Mouse (Mus musculus): Measurements from ENCODE around the gene Bicdl2. TPM values are rescaled to one million over a fixed set of nuclear protein-coding genes. Genes with fewer than 3 reads are reported as not detected.

The Bicdl2 gene
- total and polyA plus RNA-seq, 3 experiments: not detected

DNA sequence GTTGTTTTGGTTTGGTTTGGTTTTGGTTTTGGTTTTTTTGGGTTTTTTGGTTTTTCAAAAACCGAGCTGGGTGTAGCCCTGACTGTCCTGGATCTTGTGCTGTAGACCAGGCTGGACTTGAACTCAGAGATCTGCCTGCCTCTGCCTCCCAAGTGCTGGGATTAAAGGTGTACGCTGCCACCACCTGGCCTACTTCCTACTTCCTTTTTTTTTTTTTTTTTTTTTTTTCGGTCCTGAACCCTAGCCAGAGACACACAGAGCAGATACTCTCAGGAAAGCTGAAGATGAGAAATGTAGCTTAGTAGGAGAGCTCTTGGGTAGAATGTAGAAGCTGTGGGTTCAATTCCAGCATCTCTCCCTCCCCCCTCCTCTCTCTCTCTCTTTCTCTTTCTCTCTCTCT lies 1.9 kb upstream of the Bicdl2 start:
- ATAC-seq (ENCODE audit: extremely low read depth, insufficient number of reproducible peaks, low FRiP score, poor library complexity, severe bottlenecking): no peak
- Histone ChIP-seq H3K4me3 (ENCODE audit: low read depth, low read length) (no peak overlapping the region), H3K4me1 (ENCODE audit: insufficient read depth, low read depth, low read length) (peaks cover 6% of the 10 kb centered on the region), H3K27me3 (ENCODE audit: insufficient read depth, low read length) (peaks cover 54% of the 10 kb centered on the region), H3K36me3 (replicated peaks) (no peaks in the 10 kb centered on the region), H3K9me3 (replicated peaks) (no peaks in the 10 kb centered on the region)
- DNase-seq (ENCODE audit: low spot score): no peak
- TF ChIP-seq GATA2 (IDR thresholded peaks at IDR 0.05; ENCODE audit: borderline replicate concordance, low read depth, low read length) (no peak), POLR2AphosphoS5 (IDR thresholded peaks at IDR 0.05; ENCODE audit: insufficient replicate concordance, low read depth, low read length) (no peak), GATA1 (IDR thresholded peaks at IDR 0.05; ENCODE audit: borderline replicate concordance, low read length) (no peak), TAL1 (conservative IDR thresholded peaks at IDR 0.05; ENCODE audit: low read depth, low read length) (no peak), CTCF (IDR thresholded peaks at IDR 0.05; ENCODE audit: low read depth, low read length) (no peak)

DNA sequence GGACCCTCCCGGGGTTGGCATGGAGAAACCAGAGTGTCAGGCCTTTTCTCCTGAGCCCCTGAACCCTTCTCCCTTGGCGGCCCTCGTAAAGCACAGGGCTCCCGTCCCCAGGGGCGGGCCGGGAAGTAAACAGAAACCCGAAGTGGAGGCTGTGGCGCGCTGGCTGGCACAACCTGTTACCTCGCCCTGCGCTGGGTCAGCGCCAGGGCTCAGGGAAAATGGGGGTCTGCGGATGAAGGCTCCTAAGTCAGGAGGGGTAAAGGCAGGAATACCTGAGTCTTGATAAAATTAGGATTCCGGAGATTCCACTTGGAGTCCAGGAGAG lies 532 bp downstream of the Bicdl2 start:
- Histone ChIP-seq H3K4me1 (ENCODE audit: insufficient read depth, low read depth, low read length) (peaks cover 17% of the 10 kb centered on the region), H3K9me3 (replicated peaks) (no peaks in the 10 kb centered on the region), H3K36me3 (replicated peaks) (peaks cover 7% of the 10 kb centered on the region), H3K27me3 (ENCODE audit: insufficient read depth, low read length) (peaks cover 46% of the 10 kb centered on the region), H3K4me3 (ENCODE audit: low read depth, low read length) (no peak overlapping the region)
- DNase-seq (ENCODE audit: low spot score): no peak
- TF ChIP-seq GATA2 (IDR thresholded peaks at IDR 0.05; ENCODE audit: borderline replicate concordance, low read depth, low read length) (no peak), CTCF (IDR thresholded peaks at IDR 0.05; ENCODE audit: low read depth, low read length) (no peak), TAL1 (conservative IDR thresholded peaks at IDR 0.05; ENCODE audit: low read depth, low read length) (no peak), POLR2AphosphoS5 (IDR thresholded peaks at IDR 0.05; ENCODE audit: insufficient replicate concordance, low read depth, low read length) (no peak), GATA1 (IDR thresholded peaks at IDR 0.05; ENCODE audit: borderline replicate concordance, low read length) (no peak)
- no peak for ATAC-seq (ENCODE audit: extremely low read depth, insufficient number of reproducible peaks, low FRiP score, poor library complexity, severe bottlenecking)

DNA sequence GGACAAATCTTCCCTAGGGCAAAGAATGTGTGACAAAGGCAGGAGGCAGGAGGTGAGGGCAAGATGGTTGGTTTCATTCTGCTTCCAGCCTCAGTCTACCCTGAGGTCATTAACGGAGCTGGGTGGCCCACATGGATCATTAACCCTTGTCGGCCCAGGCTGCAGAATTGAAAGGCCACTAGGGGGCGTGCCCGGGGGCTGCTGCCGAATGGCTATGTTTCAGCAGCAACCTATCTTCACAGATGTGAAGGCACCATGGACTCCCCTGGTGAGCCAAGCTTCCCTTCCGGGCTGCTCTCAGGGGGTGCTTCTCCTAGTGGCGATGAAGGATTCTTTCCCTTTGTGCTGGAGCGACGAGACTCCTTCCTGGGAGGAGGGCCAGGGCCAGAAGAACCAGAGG lies 1.2 kb downstream of the Bicdl2 start:
- DNase-seq (ENCODE audit: low spot score) (no peak), ATAC-seq (ENCODE audit: extremely low read depth, insufficient number of reproducible peaks, low FRiP score, poor library complexity, severe bottlenecking) (no peak)
- Histone ChIP-seq H3K4me3 (ENCODE audit: low read depth, low read length) (no peak overlapping the region), H3K4me1 (ENCODE audit: insufficient read depth, low read depth, low read length) (peaks cover 18% of the 10 kb centered on the region), H3K36me3 (replicated peaks) (peaks cover 14% of the 10 kb centered on the region), H3K9me3 (replicated peaks) (no peaks in the 10 kb centered on the region), H3K27me3 (ENCODE audit: insufficient read depth, low read length) (peaks cover 40% of the 10 kb centered on the region)
- TF ChIP-seq CTCF (IDR thresholded peaks at IDR 0.05; ENCODE audit: low read depth, low read length): peak; percentile 61
- no peak for TF ChIP-seq GATA1 (IDR thresholded peaks at IDR 0.05; ENCODE audit: borderline replicate concordance, low read length)
- TF ChIP-seq POLR2AphosphoS5 (IDR thresholded peaks at IDR 0.05; ENCODE audit: insufficient replicate concordance, low read depth, low read length): no peak

- no peaks in the 10 kb centered on the region for H3K9me3 ChIP-seq (replicated peaks)
- H3K4me1 ChIP-seq (ENCODE audit: insufficient read depth, low read depth, low read length): peaks cover 18% of the 10 kb centered on the region
- peaks cover 44% of the 10 kb centered on the region for H3K36me3 ChIP-seq (replicated peaks)
- DNase-seq (ENCODE audit: low spot score) (peak; percentile 45), ATAC-seq (ENCODE audit: extremely low read depth, insufficient number of reproducible peaks, low FRiP score, poor library complexity, severe bottlenecking) (no peak)
- TF ChIP-seq CTCF (IDR thresholded peaks at IDR 0.05; ENCODE audit: low read depth, low read length) (peak; percentile 69), TAL1 (conservative IDR thresholded peaks at IDR 0.05; ENCODE audit: low read depth, low read length) (no peak)
- peaks cover 23% of the 10 kb centered on the region for H3K27me3 ChIP-seq (ENCODE audit: insufficient read depth, low read length)
- no peak overlapping the region for H3K4me3 ChIP-seq (ENCODE audit: low read depth, low read length)
Observed at GRCm38 (mm10) chr17:23664556-23665021, 4.3 kb downstream of the Bicdl2 start.

- H3K27me3 ChIP-seq (ENCODE audit: insufficient read depth, low read length): peaks cover 20% of the 10 kb centered on the region
- peaks cover 54% of the 10 kb centered on the region for H3K36me3 ChIP-seq (replicated peaks)
- TF ChIP-seq POLR2AphosphoS5 (IDR thresholded peaks at IDR 0.05; ENCODE audit: insufficient replicate concordance, low read depth, low read length) (no peak), GATA1 (IDR thresholded peaks at IDR 0.05; ENCODE audit: borderline replicate concordance, low read length) (no peak), TAL1 (conservative IDR thresholded peaks at IDR 0.05; ENCODE audit: low read depth, low read length) (no peak)
- H3K4me3 ChIP-seq (ENCODE audit: low read depth, low read length): no peak overlapping the region
- H3K4me1 ChIP-seq (ENCODE audit: insufficient read depth, low read depth, low read length): peaks cover 15% of the 10 kb centered on the region
- DNase-seq (ENCODE audit: low spot score): no peak
- no peaks in the 10 kb centered on the region for H3K9me3 ChIP-seq (replicated peaks)
- ATAC-seq (ENCODE audit: extremely low read depth, insufficient number of reproducible peaks, low FRiP score, poor library complexity, severe bottlenecking): no peak
Observed at GRCm38 (mm10) chr17:23665511-23665910, 5.2 kb downstream of the Bicdl2 start.

GRCm38 (mm10) chr17:23670516-23671074 lies 10.3 kb downstream of the Bicdl2 start:
- Histone ChIP-seq H3K36me3 (replicated peaks) (peaks cover 78% of the 10 kb centered on the region), H3K27me3 (ENCODE audit: insufficient read depth, low read length) (no peaks in the 10 kb centered on the region), H3K9me3 (replicated peaks) (no peaks in the 10 kb centered on the region), H3K4me1 (ENCODE audit: insufficient read depth, low read depth, low read length) (peaks cover 40% of the 10 kb centered on the region), H3K4me3 (ENCODE audit: low read depth, low read length) (no peak overlapping the region)
- TF ChIP-seq GATA1 (IDR thresholded peaks at IDR 0.05; ENCODE audit: borderline replicate concordance, low read length): no peak
- TF ChIP-seq CTCF (IDR thresholded peaks at IDR 0.05; ENCODE audit: low read depth, low read length): no peak
- TF ChIP-seq POLR2AphosphoS5 (IDR thresholded peaks at IDR 0.05; ENCODE audit: insufficient replicate concordance, low read depth, low read length): no peak
- no peak for TF ChIP-seq TAL1 (conservative IDR thresholded peaks at IDR 0.05; ENCODE audit: low read depth, low read length)
- no peak for TF ChIP-seq GATA2 (IDR thresholded peaks at IDR 0.05; ENCODE audit: borderline replicate concordance, low read depth, low read length)
- DNase-seq (ENCODE audit: low spot score) (no peak), ATAC-seq (ENCODE audit: extremely low read depth, insufficient number of reproducible peaks, low FRiP score, poor library complexity, severe bottlenecking) (no peak)

GRCm38 (mm10) chr17:23671519-23671918 lies 11.2 kb downstream of the Bicdl2 start:
- Histone ChIP-seq H3K4me1 (ENCODE audit: insufficient read depth, low read depth, low read length) (peaks cover 47% of the 10 kb centered on the region), H3K9me3 (replicated peaks) (no peaks in the 10 kb centered on the region), H3K36me3 (replicated peaks) (peaks cover 71% of the 10 kb centered on the region), H3K27me3 (ENCODE audit: insufficient read depth, low read length) (no peaks in the 10 kb centered on the region), H3K4me3 (ENCODE audit: low read depth, low read length) (no peak overlapping the region; the same call in 1 of the 2 replicates)
- ATAC-seq (ENCODE audit: extremely low read depth, insufficient number of reproducible peaks, low FRiP score, poor library complexity, severe bottlenecking) (no peak), DNase-seq (ENCODE audit: low spot score) (no peak)
- TF ChIP-seq CTCF (IDR thresholded peaks at IDR 0.05; ENCODE audit: low read depth, low read length): no peak
- no peak for TF ChIP-seq POLR2AphosphoS5 (IDR thresholded peaks at IDR 0.05; ENCODE audit: insufficient replicate concordance, low read depth, low read length)
- TF ChIP-seq TAL1 (conservative IDR thresholded peaks at IDR 0.05; ENCODE audit: low read depth, low read length): no peak
- TF ChIP-seq GATA1 (IDR thresholded peaks at IDR 0.05; ENCODE audit: borderline replicate concordance, low read length): no peak
- no peak for TF ChIP-seq GATA2 (IDR thresholded peaks at IDR 0.05; ENCODE audit: borderline replicate concordance, low read depth, low read length)
